Mouse (Mus musculus) heart, embryonic 15.5 days (tissue): ENCODE measurements around the gene Cib3. TPM values are rescaled to one million over a fixed set of nuclear protein-coding genes. Genes with fewer than 3 reads are reported as not detected.
A peak's percentile ranks its signal among the peaks of the same experiment; 100 is the strongest.

Experiments used
- ATAC-seq: fragments of 200-750 bp; cut with Nextera tagmentation; replicated peaks from 2 replicates; pipeline ENCODE4 v1.8.0; 2017; ENCODE audit warnings: low read depth, moderate TSS enrichment; ENCODE audit not compliant: insufficient number of reproducible peaks, insufficient read depth, low FRiP score
- H3K27ac ChIP-seq: fragments of 300-500 bp; sonication (generic); 2 replicates; pipeline ENCODE4 v1.5.1; 2015; ENCODE audit warnings: mild to moderate bottlenecking, inconsistent platforms
- H3K27me3 ChIP-seq: fragments of 300-500 bp; sonication (generic); 2 replicates; pipeline ENCODE4 v1.6.1; 2015; ENCODE audit warnings: inconsistent platforms
- H3K36me3 ChIP-seq: fragments of 300-500 bp; sonication (generic); 2 replicates; pipeline ENCODE4 v1.6.1; 2015; ENCODE audit warnings: mild to moderate bottlenecking, inconsistent platforms
- H3K4me1 ChIP-seq: fragments of 300-500 bp; sonication (generic); replicated peaks from 2 replicates; pipeline ENCODE4 v1.6.1; 2015; ENCODE audit warnings: inconsistent platforms
- H3K4me2 ChIP-seq: fragments of 300-500 bp; sonication (generic); 2 replicates; pipeline ENCODE4 v1.6.1; 2015; ENCODE audit warnings: inconsistent platforms, mild to moderate bottlenecking, moderate library complexity
- H3K4me3 ChIP-seq: fragments of 300-500 bp; sonication (generic); 2 replicates; pipeline ENCODE4 v1.5.1; 2015; ENCODE audit warnings: mild to moderate bottlenecking, inconsistent platforms
- H3K9ac ChIP-seq: fragments of 300-500 bp; sonication (generic); 2 replicates; pipeline ENCODE4 v1.6.1; 2015; ENCODE audit warnings: mild to moderate bottlenecking, inconsistent platforms
- H3K9me3 ChIP-seq: fragments of 300-500 bp; sonication (generic); replicated peaks from 2 replicates; pipeline ENCODE4 v1.6.1; 2016; ENCODE audit warnings: inconsistent platforms
- WGBS: fragments of 180-500 bp; shearing (Covaris S2); methylation state at CpG from one replicate; pipeline ENCODE4 v1.1.7; 2015; ENCODE audit warnings: mixed read lengths; 5-methylcytosine and 5-hydroxymethylcytosine counted together
- polyA plus RNA-seq: library from polyadenylated mRNA; unstranded; fragments of >200 nt; fragmentation: Nextera tagmentation; extraction: Ambion mirVana; gene quantifications from 2 replicates; pipeline ENCODE4 v1.2.1, GENCODE M21; 2015

Gene Cib3
- polyA plus RNA-seq, 1 experiment from 2014 or later, result not detected

GRCm38 (mm10) chr8:72162821-72163220 lies 49.8 kb downstream of the Cib3 start:
- ATAC-seq, result no peak
- Histone ChIP-seq H3K27me3 (no peaks in the 10 kb centered on the region), H3K4me3 (no peak overlapping the region), H3K36me3 (peaks cover 9% of the 10 kb centered on the region; the same call in 1 of the 2 replicates), H3K27ac (no peak overlapping the region), H3K9me3 (no peaks in the 10 kb centered on the region), H3K4me2 (peak overlapping the region; percentile 85), H3K9ac (no peak overlapping the region), H3K4me1 (peaks cover 29% of the 10 kb centered on the region)

- peak within 1 kb of the TSS; percentile 73 for H3K4me3 ChIP-seq
- peak within 1 kb of the TSS; percentile 81 for H3K27ac ChIP-seq
- H3K4me2 ChIP-seq, result peak within 1 kb of the TSS; percentile 85
- H3K27me3 ChIP-seq, result no peaks in the 10 kb centered on the region
- under 1% methylated on average over 82 of the region's 82 CpGs for WGBS
- peaks cover 24% of the 10 kb centered on the region for H3K4me1 ChIP-seq
- H3K9ac ChIP-seq, result peak within 1 kb of the TSS; percentile 81
- H3K9me3 ChIP-seq, result no peaks in the 10 kb centered on the region
- peaks cover 9% of the 10 kb centered on the region; the same call in 1 of the 2 replicates for H3K36me3 ChIP-seq
- ATAC-seq, result peak; percentile 98
Measured at GRCm38 (mm10) chr8:72160707-72161697, 51.6 kb downstream of the Cib3 start, which contains the start of gene Rab8a. Gene Rab8a, plus strand, starts transcription at chr8:72161200.

- Histone ChIP-seq H3K4me3 (peak overlapping the region; percentile 52), H3K9me3 (no peaks in the 10 kb centered on the region), H3K27ac (peak overlapping the region; percentile 81; the same call in 1 of the 2 replicates), H3K27me3 (no peaks in the 10 kb centered on the region), H3K9ac (no peak overlapping the region), H3K4me2 (peak overlapping the region; percentile 85), H3K4me1 (peaks cover 24% of the 10 kb centered on the region), H3K36me3 (peaks cover 9% of the 10 kb centered on the region; the same call in 1 of the 2 replicates)
- WGBS, result 57% methylated on average over 3 of the region's 3 CpGs
- ATAC-seq, result no peak
Measured at GRCm38 (mm10) chr8:72160007-72160406, 52.6 kb downstream of the Cib3 start.

- Histone ChIP-seq H3K27me3 (no peaks in the 10 kb centered on the region), H3K9me3 (no peaks in the 10 kb centered on the region), H3K4me2 (no peak overlapping the region), H3K27ac (no peak overlapping the region), H3K4me1 (peaks cover 24% of the 10 kb centered on the region), H3K36me3 (peaks cover 4% of the 10 kb centered on the region; the same call in 1 of the 2 replicates), H3K4me3 (no peak overlapping the region), H3K9ac (no peak overlapping the region)
- ATAC-seq, result no peak
- WGBS, result 70% methylated on average over 3 of the region's 3 CpGs
Measured at GRCm38 (mm10) chr8:72158726-72159125, 53.9 kb downstream of the Cib3 start.

- ATAC-seq, result no peak
- H3K9ac ChIP-seq, result no peak overlapping the region; the same call in 1 of the 2 replicates
- H3K27ac ChIP-seq, result no peak overlapping the region
- peaks cover 24% of the 10 kb centered on the region for H3K4me1 ChIP-seq
- no peak overlapping the region for H3K4me3 ChIP-seq
- no peaks in the 10 kb centered on the region for H3K27me3 ChIP-seq
- no peak overlapping the region for H3K4me2 ChIP-seq
- WGBS, result 90% methylated on average over 2 of the region's 2 CpGs
- H3K9me3 ChIP-seq, result no peaks in the 10 kb centered on the region
- H3K36me3 ChIP-seq, result peaks cover 6% of the 10 kb centered on the region
Measured at GRCm38 (mm10) chr8:72158096-72158495, 54.5 kb downstream of the Cib3 start.

Other genes starting within 250 kb of the Cib3 start
- gene Cyp4f18, start 203.2 kb downstream of the Cib3 start, polyA plus RNA-seq, result 1.1 and 1.5 TPM in 2 replicates
- gene Olfr372, start 171.6 kb downstream of the Cib3 start, polyA plus RNA-seq, result not detected in 2 replicates
- not detected in 2 replicates for gene Olfr373, start 129.7 kb downstream of the Cib3 start, polyA plus RNA-seq
- gene Olfr374, start 105.8 kb downstream of the Cib3 start, polyA plus RNA-seq, result not detected in 2 replicates
- 330 and 373 TPM in 2 replicates for gene Tpm4, start 77.9 kb downstream of the Cib3 start, polyA plus RNA-seq
- 68.4 and 77.8 TPM in 2 replicates for gene Rab8a, start 51.6 kb downstream of the Cib3 start, polyA plus RNA-seq
- 0.20 and 0.27 TPM in 2 replicates for gene Hsh2d, start 23.2 kb downstream of the Cib3 start, polyA plus RNA-seq
- gene Gm11034, start 799 bp upstream of the Cib3 start, polyA plus RNA-seq, result not detected in 2 replicates
- 41.0 and 45.6 TPM in 2 replicates for gene Fam32a, start 6.9 kb upstream of the Cib3 start, polyA plus RNA-seq
- gene Ap1m1, start 27.2 kb upstream of the Cib3 start, polyA plus RNA-seq, result 96.3 and 113 TPM in 2 replicates
- 14.8 and 15.9 TPM in 2 replicates for gene Gm10282, start 92.4 kb upstream of the Cib3 start, polyA plus RNA-seq
- 18.5 and 19.5 TPM in 2 replicates for gene Klf2, start 106.2 kb upstream of the Cib3 start, polyA plus RNA-seq
- gene Eps15l1, start 208.6 kb upstream of the Cib3 start, polyA plus RNA-seq, result 30.5 and 42.0 TPM in 2 replicates
- gene Calr3, start 231.0 kb upstream of the Cib3 start, polyA plus RNA-seq, result 1.1 and 1.2 TPM in 2 replicates
- 8.6 and 11.0 TPM in 2 replicates for gene 1700030K09Rik, start 231.0 kb upstream of the Cib3 start, polyA plus RNA-seq